Mouse (Mus musculus) ES-E14 (cell line): ENCODE data around the gene Drd4. TPM values are rescaled to one million over a fixed set of nuclear protein-coding genes. Genes with fewer than 3 reads are reported as not detected.

Experiments used
- DNase-seq: peaks from one replicate; pipeline ENCODE4 v3.0.0-alpha.2; 2013; ENCODE audit warnings: low read depth, low spot score
- H3K27ac ChIP-seq: 2 replicates; pipeline ENCODE4 v1.5.1; 2012; ENCODE audit warnings: low read depth, mild to moderate bottlenecking, low read length, moderate library complexity, mixed read lengths; ENCODE audit not compliant: poor library complexity, insufficient read depth, severe bottlenecking
- H3K36me3 ChIP-seq: 2 replicates; pipeline ENCODE4 v1.6.1; 2012; ENCODE audit warnings: mild to moderate bottlenecking, low read length, moderate library complexity, mixed read lengths; ENCODE audit not compliant: control insufficient read depth, poor library complexity, insufficient read depth, severe bottlenecking
- H3K4me1 ChIP-seq, 2 experiments: fragments of 150-350 bp in 1 of 2; sonication (generic) in 1 of 2; 2 replicates each; pipeline ENCODE4 v1.6.1; 2012; ENCODE audit warnings: low read length in 2 of 2, mild to moderate bottlenecking in 1 of 2, mixed read lengths in 1 of 2; ENCODE audit not compliant: control insufficient read depth in 2 of 2, insufficient read depth in 2 of 2, poor library complexity in 1 of 2
- H3K4me3 ChIP-seq, 2 experiments: fragments of 150-350 bp in 1 of 2; sonication (generic) in 1 of 2; 2 replicates each; pipeline ENCODE4 v1.5.1; 2012; ENCODE audit warnings: low read length in 2 of 2, low read depth in 1 of 2, mild to moderate bottlenecking in 1 of 2, mixed read lengths in 1 of 2; ENCODE audit not compliant: insufficient read depth in 1 of 2, poor library complexity in 1 of 2, severe bottlenecking in 1 of 2
- H3K9ac ChIP-seq: 2 replicates; pipeline ENCODE4 v1.6.1; 2012; ENCODE audit warnings: low read depth, mild to moderate bottlenecking, low read length, mixed read lengths; ENCODE audit not compliant: poor library complexity, insufficient read depth, severe bottlenecking
- H3K9me3 ChIP-seq: fragments of 150-350 bp; sonication (generic); 2 replicates; pipeline ENCODE4 v1.6.1; 2012; ENCODE audit warnings: low read depth, mild to moderate bottlenecking, low read length; ENCODE audit not compliant: control insufficient read depth, insufficient read depth
- CHD2 ChIP-seq: IDR thresholded peaks from 2 replicates; pipeline ENCODE4 v1.6.1; 2014; ENCODE audit warnings: mild to moderate bottlenecking, low read depth, low read length, inconsistent platforms
- HCFC1 ChIP-seq: IDR thresholded peaks from 2 replicates; pipeline ENCODE4 v1.6.1; 2012; ENCODE audit warnings: low read length, inconsistent platforms, borderline replicate concordance; ENCODE audit not compliant: insufficient read depth
- MAFK ChIP-seq: IDR thresholded peaks from 2 replicates; pipeline ENCODE4 v1.6.1; 2014; ENCODE audit warnings: mild to moderate bottlenecking, low read depth, low read length, inconsistent platforms; ENCODE audit not compliant: insufficient read depth
- ZC3H11A ChIP-seq: IDR thresholded peaks from 2 replicates; pipeline ENCODE4 v1.6.1; 2012; ENCODE audit warnings: low read depth, mild to moderate bottlenecking, inconsistent platforms, low read length, borderline replicate concordance
- ZNF384 ChIP-seq: IDR thresholded peaks from 2 replicates; pipeline ENCODE4 v1.6.1; 2012; ENCODE audit warnings: low read depth, low read length, inconsistent platforms
- in situ Hi-C, 2 experiments: fragments of 600-800 bp; cut with MboI; formaldehyde crosslinking; loops; one replicate each; pipeline ENCODE4 v1.15.1; 2025; ENCODE audit warnings: low sequenced_read_pairs in 2 of 2, inconsistent platforms in 1 of 2; ENCODE audit not compliant: unreplicated experiment in 2 of 2
- total RNA-seq: library from RNA; depleted of rRNA; stranded (reverse); fragments of 300-350 nt; gene quantifications from 2 replicates; pipeline ENCODE4 v1.2.3, GENCODE M21; 2012

Drd4 gene
- total RNA-seq, 1 experiment, result 0.76 TPM

GRCm38 (mm10) chr7:141277701-141278678, 13.8 kb upstream of the Drd4 start:
- TF ChIP-seq ZC3H11A (no peak), CHD2 (no peak), MAFK (no peak), ZNF384 (no peak), HCFC1 (no peak)
- Histone ChIP-seq H3K4me1 (peaks cover 8 to 21% of the 10 kb centered on the region in 2 experiments), H3K4me3 (peak overlapping the region in 1 of 2 experiments; percentile 80; a peak in 1 of 4 replicates), H3K9me3 (no peaks in the 10 kb centered on the region), H3K36me3 (no peaks in the 10 kb centered on the region), H3K27ac (no peak overlapping the region), H3K9ac (no peak overlapping the region)
- DNase-seq, result no peak
- in situ Hi-C loops, result no loop called here

DNA sequence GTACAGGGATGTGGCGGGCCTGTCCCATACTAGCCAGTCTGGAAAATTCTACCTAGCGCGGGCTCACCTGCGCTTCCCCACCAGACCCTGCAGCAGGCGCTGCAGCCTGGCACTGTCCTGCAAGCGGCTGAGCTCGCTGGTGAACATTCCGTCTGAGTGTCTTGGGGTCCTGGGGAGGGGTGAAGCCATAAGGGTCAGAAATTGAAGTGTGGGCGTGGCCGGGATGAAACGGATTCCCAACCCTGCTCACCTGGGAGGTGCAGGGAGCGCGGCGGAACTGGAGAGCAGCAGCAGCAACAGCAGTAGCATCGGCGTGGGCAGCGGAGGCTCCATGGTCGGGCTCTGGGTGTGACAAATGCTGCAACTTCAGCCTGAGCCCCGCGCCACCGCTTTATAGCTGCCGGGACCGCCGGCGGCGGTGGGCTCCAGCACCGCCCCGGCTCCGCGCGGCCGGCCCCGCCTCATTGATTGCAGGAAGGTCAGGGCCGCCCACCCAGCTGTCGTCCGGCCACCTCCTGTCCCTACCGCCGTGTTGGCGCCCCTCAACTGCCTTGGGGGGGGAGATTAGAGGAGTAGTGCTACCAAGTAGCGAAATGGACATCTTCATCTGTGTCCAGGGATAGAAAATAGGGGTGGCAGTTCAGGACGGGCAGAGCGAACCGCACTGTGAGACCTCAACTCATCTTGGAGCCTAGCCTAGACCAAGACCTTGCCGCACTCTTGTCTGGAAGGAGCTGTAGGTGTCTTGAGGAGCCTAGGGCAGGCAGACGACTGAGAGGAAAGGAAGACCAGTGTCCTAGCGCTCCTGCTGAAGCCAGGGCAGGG, 12.8 kb upstream of the Drd4 start, which contains the start of gene Sct:
Gene Sct, minus strand, starts transcription at position 368 of the 825 bp plus-strand sequence.
- no peaks in the 10 kb centered on the region for H3K36me3 ChIP-seq
- H3K4me3 ChIP-seq, result peak within 1 kb of the TSS; percentile 58 to 80
- in situ Hi-C loops, result no loop called here
- H3K27ac ChIP-seq, result no peak within 1 kb of the TSS
- H3K9me3 ChIP-seq, result no peaks in the 10 kb centered on the region
- peaks cover 8 to 21% of the 10 kb centered on the region in 2 experiments for H3K4me1 ChIP-seq
- no peak for DNase-seq
- peak within 1 kb of the TSS; percentile 19; the same call in 1 of the 2 replicates for H3K9ac ChIP-seq
- TF ChIP-seq HCFC1 (no peak), ZNF384 (no peak), MAFK (no peak), ZC3H11A (no peak), CHD2 (no peak)

DNA sequence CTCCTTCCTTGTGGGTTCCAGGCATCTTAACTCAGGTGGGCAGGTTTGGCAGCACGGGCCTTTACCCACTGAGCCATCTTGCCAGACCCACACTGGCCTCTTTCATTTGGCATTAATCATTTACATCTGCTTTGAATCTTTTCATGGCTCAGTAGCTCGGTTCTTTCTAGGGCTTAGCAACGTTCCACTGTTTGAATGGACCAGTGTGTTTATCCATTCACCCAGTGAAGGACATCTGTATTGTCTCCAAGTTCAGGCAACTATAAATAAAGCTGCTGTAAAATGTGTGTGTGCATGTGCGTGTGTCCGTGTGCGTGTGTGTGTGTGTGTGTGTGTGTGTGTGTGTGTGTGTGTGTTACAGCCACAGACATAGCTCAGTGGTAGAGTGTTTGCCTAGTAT, 10.4 kb upstream of the Drd4 start:
- Histone ChIP-seq H3K4me1 (peaks cover 6 to 21% of the 10 kb centered on the region in 2 experiments), H3K36me3 (no peaks in the 10 kb centered on the region), H3K4me3 (no peak overlapping the region), H3K27ac (no peak overlapping the region), H3K9ac (no peak overlapping the region), H3K9me3 (no peaks in the 10 kb centered on the region)
- in situ Hi-C loops, result no loop called here
- DNase-seq, result no peak
- TF ChIP-seq ZNF384, result no peak
- TF ChIP-seq HCFC1, result no peak

DNA sequence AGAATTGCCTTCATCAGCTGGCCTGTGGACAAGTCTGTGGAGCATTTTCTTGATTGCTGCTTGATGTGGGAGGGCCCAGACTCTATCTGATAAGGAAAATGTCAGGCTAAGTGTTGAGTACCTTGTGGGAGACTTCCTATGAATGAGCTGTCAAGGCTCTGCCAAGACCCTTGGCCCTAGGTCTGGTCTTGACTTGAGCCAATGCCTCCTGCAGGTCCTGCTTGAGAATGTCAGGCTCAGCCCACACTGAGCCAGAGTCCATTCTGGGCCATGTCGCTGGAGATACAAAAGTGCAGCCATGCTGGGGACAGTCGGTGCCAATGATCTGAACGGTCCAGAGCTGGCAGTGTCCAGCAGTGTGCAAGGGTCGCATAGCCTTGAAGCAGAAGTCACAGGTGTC, 9.1 kb upstream of the Drd4 start:
- Histone ChIP-seq H3K9me3 (no peaks in the 10 kb centered on the region), H3K9ac (no peak overlapping the region), H3K4me1 (peaks cover 6 to 12% of the 10 kb centered on the region in 2 experiments), H3K27ac (no peak overlapping the region), H3K36me3 (no peaks in the 10 kb centered on the region), H3K4me3 (no peak overlapping the region)
- in situ Hi-C loops, result no loop called here
- TF ChIP-seq CHD2, result no peak
- TF ChIP-seq ZC3H11A, result no peak
- TF ChIP-seq MAFK, result no peak
- no peak for TF ChIP-seq HCFC1
- no peak for TF ChIP-seq ZNF384
- DNase-seq, result no peak
